Mouse (Mus musculus) erythroblast, embryonic 14.5 days (primary cell): ENCODE measurements around the gene Ube2c.

ENCODE experiments used
- GATA1 ChIP-seq: IDR thresholded peaks from 2 replicates; pipeline ENCODE4 v1.6.1; 2012; ENCODE audit warnings: low read length, inconsistent platforms, mixed read lengths
- TAL1 ChIP-seq: IDR thresholded peaks from 3 replicates; pipeline ENCODE4 v1.6.1; 2012; ENCODE audit warnings: low read length, inconsistent platforms, mixed read lengths

DNA sequence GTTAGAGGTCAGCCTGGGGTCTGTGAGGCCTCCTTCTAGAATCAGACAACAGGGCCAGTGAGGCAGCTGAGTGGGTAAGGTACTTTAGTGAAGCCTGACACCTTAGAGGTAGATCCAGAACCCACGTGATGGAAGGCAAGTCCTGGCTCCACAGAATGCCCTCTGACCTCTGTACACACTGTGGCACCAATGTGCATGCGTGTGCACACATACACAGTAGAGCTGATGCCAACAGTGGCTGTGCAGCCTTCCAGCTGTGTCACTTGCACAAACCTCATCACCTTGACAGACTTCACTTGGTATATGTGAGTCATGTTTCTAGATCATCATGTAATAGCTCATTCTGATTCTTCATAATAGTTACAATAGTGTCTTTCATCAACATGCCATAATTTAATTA is 17.2 kb upstream of the Ube2c start:
- TF ChIP-seq GATA1, result no peak
- no peak for TF ChIP-seq TAL1
